Mouse (Mus musculus) thymus, adult 2 months (tissue): Measurements from ENCODE around the gene Rbfox3. TPM values are rescaled to one million over a fixed set of nuclear protein-coding genes. Genes with fewer than 3 reads are reported as not detected.

Source experiments
- DNase-seq: peaks from one replicate; pipeline ENCODE4 v3.0.0; 2021
- H3K27ac ChIP-seq: fragments of 200-500 bp; 2 replicates; pipeline ENCODE4 v1.5.1; 2012; ENCODE audit warnings: low read length, control low read depth; ENCODE audit not compliant: control insufficient read depth, insufficient read depth
- H3K27me3 ChIP-seq: fragments of 200-500 bp; 2 replicates; pipeline ENCODE4 v1.6.1; 2012; ENCODE audit warnings: mild to moderate bottlenecking, low read length, moderate library complexity, mixed read lengths; ENCODE audit not compliant: control insufficient read depth, insufficient read depth
- H3K36me3 ChIP-seq: fragments of 200-500 bp; 2 replicates; pipeline ENCODE4 v1.6.1; 2012; ENCODE audit warnings: mild to moderate bottlenecking, low read length, moderate library complexity; ENCODE audit not compliant: control insufficient read depth, insufficient read depth
- H3K4me1 ChIP-seq: fragments of 200-500 bp; replicated peaks from 2 replicates; pipeline ENCODE4 v1.6.1; 2012; ENCODE audit warnings: low read length; ENCODE audit not compliant: control insufficient read depth, insufficient read depth
- H3K4me3 ChIP-seq: fragments of 200-500 bp; 2 replicates; pipeline ENCODE4 v1.5.1; 2012; ENCODE audit warnings: mild to moderate bottlenecking, low read length, control low read depth, moderate library complexity; ENCODE audit not compliant: control insufficient read depth, insufficient read depth
- CTCF ChIP-seq: fragments of 200-500 bp; IDR thresholded peaks from 2 replicates; pipeline ENCODE4 v1.5.1; 2012; ENCODE audit warnings: mild to moderate bottlenecking, control low read depth, low read length, moderate library complexity, borderline replicate concordance; ENCODE audit not compliant: control insufficient read depth, poor library complexity, insufficient read depth; ENCODE audit errors: extremely low read depth
- POLR2A ChIP-seq: fragments of 200-500 bp; IDR thresholded peaks from 2 replicates; pipeline ENCODE4 v1.6.1; 2012; ENCODE audit warnings: mild to moderate bottlenecking, low read length, control low read depth, moderate library complexity; ENCODE audit not compliant: control insufficient read depth, poor library complexity, insufficient read depth; ENCODE audit errors: extremely low read depth
- WGBS: fragments of 180-500 bp; shearing (Covaris S2); methylation state at CpG from one replicate; pipeline ENCODE4 v1.1.7; 2018; 5-methylcytosine and 5-hydroxymethylcytosine counted together
- polyA plus RNA-seq: library from polyadenylated mRNA; depleted of rRNA; stranded (reverse); fragments of >200 nt; gene quantifications from 2 replicates; pipeline ENCODE4 v1.2.3, GENCODE M21; 2012

The Rbfox3 gene
- polyA plus RNA-seq, 1 experiment, result 0.50 TPM

DNA sequence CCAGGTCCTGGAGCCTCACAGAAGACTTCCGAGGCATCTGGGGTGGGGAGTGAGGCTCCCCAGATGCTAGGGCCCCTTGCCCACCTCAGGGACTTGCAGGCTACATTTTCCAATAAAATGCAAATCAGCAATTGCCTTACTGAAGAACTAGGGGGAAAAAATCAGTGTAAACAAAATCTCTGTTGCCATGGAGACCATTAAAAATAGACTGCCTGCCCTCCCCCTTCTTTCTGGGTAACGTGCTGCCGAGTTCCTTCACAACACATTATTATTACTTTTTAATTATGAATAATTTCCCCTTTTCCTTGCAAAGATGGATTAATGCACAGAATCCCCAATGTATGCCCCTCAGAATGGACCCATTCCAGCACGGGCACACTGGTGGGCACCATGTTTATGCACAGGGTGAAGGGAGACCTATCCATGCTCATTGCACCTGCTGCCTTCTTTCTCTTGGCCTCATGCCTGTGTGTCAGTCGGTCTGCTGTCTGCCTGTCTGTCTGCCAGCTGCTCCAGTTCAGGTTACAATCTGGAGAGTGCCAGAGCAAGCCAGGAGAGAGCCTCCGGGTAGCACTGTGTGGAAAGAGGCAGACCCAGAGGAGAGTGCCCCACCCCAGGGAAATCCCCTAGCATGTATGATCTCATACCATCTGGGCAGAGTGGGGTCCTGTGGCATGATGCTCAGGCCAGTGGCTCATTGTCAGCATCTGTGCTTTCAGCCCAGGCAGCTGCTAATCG lies 159.3 kb downstream of the Rbfox3 start:
- WGBS, result 59% methylated on average over 7 of the region's 7 CpGs
- Histone ChIP-seq H3K27ac (no peak overlapping the region), H3K27me3 (no peaks in the 10 kb centered on the region), H3K36me3 (no peaks in the 10 kb centered on the region), H3K4me1 (no peaks in the 10 kb centered on the region), H3K4me3 (no peak overlapping the region)
- TF ChIP-seq CTCF (no peak), POLR2A (no peak)
- DNase-seq, result no peak

- H3K4me3 ChIP-seq, result no peak overlapping the region
- 80% methylated on average over 11 of the region's 11 CpGs for WGBS
- DNase-seq, result no peak
Observed at GRCm38 (mm10) chr11:118750745-118751330, 160.6 kb downstream of the Rbfox3 start.

GRCm38 (mm10) chr11:118749541-118749940 lies 161.9 kb downstream of the Rbfox3 start:
- no peak for TF ChIP-seq CTCF
- TF ChIP-seq POLR2A, result no peak
- Histone ChIP-seq H3K36me3 (no peaks in the 10 kb centered on the region), H3K4me1 (no peaks in the 10 kb centered on the region), H3K4me3 (no peak overlapping the region), H3K27ac (no peak overlapping the region), H3K27me3 (no peaks in the 10 kb centered on the region; the same call in 1 of the 2 replicates)
- 95% methylated on average over 1 of the region's 1 CpGs for WGBS
- no peak for DNase-seq

More at GRCm38 (mm10) chr11:118750745-118751330, 160.6 kb downstream of the Rbfox3 start:
- H3K27ac ChIP-seq, result no peak overlapping the region
- TF ChIP-seq POLR2A, result no peak
- TF ChIP-seq CTCF, result no peak
- no peaks in the 10 kb centered on the region for H3K36me3 ChIP-seq
- H3K4me1 ChIP-seq, result no peaks in the 10 kb centered on the region
- no peaks in the 10 kb centered on the region for H3K27me3 ChIP-seq

DNA sequence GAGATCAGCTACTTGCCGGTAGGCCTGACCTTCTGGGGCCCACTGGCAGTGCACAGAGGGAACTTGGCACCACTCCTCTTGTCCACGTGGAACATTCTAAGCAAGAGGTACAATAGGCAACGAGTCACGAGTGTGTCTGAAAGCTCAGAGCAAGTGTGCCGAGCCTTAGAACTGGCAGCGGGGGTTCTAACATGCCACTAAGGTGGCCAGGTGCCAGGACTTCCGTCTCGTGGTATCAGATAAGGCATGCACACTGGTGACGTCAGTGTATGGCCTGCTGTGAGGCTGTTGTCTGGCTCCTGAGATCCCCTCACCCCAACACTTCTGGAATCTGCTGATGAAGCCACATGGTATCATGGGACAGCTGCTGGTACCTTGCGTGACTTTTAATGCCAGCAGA lies 162.8 kb downstream of the Rbfox3 start:
- Histone ChIP-seq H3K27ac (no peak overlapping the region), H3K4me3 (no peak overlapping the region), H3K4me1 (no peaks in the 10 kb centered on the region), H3K27me3 (no peaks in the 10 kb centered on the region; the same call in 1 of the 2 replicates), H3K36me3 (no peaks in the 10 kb centered on the region)
- 23% methylated on average over 10 of the region's 10 CpGs for WGBS
- TF ChIP-seq POLR2A, result no peak
- TF ChIP-seq CTCF, result no peak
- DNase-seq, result no peak

- Histone ChIP-seq H3K27ac (no peak overlapping the region), H3K36me3 (no peaks in the 10 kb centered on the region), H3K27me3 (no peaks in the 10 kb centered on the region; the same call in 1 of the 2 replicates), H3K4me3 (no peak overlapping the region), H3K4me1 (no peaks in the 10 kb centered on the region)
- no peak for DNase-seq
- TF ChIP-seq POLR2A, result no peak
- TF ChIP-seq CTCF, result no peak
Observed at GRCm38 (mm10) chr11:118745279-118745678, 166.1 kb downstream of the Rbfox3 start.

GRCm38 (mm10) chr11:118744782-118745181 lies 166.6 kb downstream of the Rbfox3 start:
- 6% methylated on average over 15 of the region's 15 CpGs for WGBS
- DNase-seq, result no peak
- H3K27ac ChIP-seq, result no peak overlapping the region
- H3K27me3 ChIP-seq, result no peaks in the 10 kb centered on the region; the same call in 1 of the 2 replicates
- no peaks in the 10 kb centered on the region for H3K36me3 ChIP-seq
- no peak overlapping the region for H3K4me3 ChIP-seq
- no peaks in the 10 kb centered on the region for H3K4me1 ChIP-seq
- TF ChIP-seq POLR2A (no peak), CTCF (no peak)

DNA sequence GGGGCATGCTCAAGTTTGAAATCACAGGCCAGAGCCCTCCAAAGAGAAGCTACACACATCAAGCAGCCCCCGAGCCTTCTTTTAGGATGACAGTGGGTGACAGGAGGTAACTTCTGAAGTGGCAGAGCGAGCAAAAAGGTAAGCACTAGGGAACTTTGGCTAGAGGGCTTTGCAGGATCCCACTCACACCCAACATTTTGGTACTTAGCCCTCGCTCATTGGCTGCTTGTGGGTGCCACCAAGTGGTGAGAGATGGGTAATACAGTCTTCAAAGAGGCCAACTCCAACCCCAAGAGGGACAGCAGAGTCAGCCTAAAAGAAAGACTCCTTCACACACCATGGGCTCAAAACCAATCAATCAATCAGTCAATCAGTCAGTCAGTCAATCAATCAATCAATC lies 168.6 kb downstream of the Rbfox3 start:
- H3K36me3 ChIP-seq, result no peaks in the 10 kb centered on the region
- peak; percentile 39 for DNase-seq
- TF ChIP-seq CTCF (peak; percentile 12; the same call in 1 of the 2 replicates), POLR2A (no peak)
- H3K4me3 ChIP-seq, result no peak overlapping the region
- WGBS, result 18% methylated on average over 3 of the region's 3 CpGs
- H3K27me3 ChIP-seq, result no peaks in the 10 kb centered on the region; the same call in 1 of the 2 replicates
- H3K4me1 ChIP-seq, result no peaks in the 10 kb centered on the region
- H3K27ac ChIP-seq, result no peak overlapping the region
